Mouse (Mus musculus): ENCODE data around the gene Pigr.

Pigr gene

GRCm38 (mm10) chr1:130832230-130833149 lies 6.0 kb downstream of the Pigr start:
- DNase-seq = no peak

DNA sequence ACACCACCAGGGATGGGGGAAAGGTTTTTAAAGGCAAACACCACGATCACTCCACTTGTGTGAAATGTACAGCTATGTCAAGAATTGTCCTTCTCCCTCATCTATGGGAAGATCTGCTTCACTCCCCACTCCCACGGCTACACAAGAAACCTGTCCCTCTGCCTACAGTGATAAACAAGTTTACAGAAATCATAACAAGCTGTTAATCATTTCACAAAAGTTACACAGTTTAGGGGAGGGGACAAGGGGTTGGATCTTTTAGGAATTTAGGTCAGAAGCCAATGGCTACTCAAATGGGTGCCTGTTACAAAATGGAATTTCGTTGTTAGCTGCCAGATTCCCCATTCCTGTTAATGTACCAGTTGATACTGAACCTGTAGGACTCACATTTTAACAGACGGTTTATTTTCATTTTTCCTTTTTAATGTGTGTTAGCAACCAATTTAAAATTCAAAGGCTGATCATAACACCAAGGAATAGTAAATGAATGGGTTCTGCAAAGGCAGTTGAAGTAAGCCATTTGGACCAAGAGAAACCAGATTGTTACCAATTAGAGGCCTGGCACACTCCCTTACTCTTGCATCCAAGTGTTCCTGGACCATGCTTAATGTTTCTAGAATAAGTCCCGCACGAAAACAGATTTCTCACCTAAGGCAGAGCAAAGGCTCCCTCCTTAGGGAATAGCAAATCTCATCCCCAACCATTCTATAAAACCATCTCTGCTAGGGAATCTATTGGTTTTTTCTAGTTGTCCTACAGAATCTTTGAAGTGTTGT lies 8.9 kb downstream of the Pigr start:
- DNase-seq = no peak

- DNase-seq = peak; percentile 71
These were observed 11.8 kb downstream of the Pigr start for GRCm38 (mm10) chr1:130838288-130838687.

- DNase-seq = no peak
These were observed 14.3 kb downstream of the Pigr start for GRCm38 (mm10) chr1:130840599-130841379.

DNA sequence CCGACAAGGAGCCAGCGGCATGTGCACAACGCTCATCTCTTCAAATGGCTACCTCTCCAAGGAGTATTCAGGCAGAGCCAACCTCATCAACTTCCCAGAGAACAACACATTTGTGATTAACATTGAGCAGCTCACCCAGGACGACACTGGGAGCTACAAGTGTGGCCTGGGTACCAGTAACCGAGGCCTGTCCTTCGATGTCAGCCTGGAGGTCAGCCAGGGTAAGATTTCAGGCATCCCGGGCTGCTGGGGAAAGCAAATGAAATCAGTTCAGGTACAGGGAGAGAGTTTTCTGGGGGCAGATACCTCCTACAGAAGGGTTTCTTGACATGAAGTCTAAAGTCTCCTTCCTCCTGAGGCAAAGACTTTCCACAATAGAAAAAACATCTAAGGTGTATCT lies 15.1 kb downstream of the Pigr start:
- DNase-seq = no peak

GRCm38 (mm10) chr1:130844516-130844915 lies 18.0 kb downstream of the Pigr start:
- DNase-seq = no peak

GRCm38 (mm10) chr1:130849530-130850214 lies 23.2 kb downstream of the Pigr start:
- no peak for DNase-seq

DNA sequence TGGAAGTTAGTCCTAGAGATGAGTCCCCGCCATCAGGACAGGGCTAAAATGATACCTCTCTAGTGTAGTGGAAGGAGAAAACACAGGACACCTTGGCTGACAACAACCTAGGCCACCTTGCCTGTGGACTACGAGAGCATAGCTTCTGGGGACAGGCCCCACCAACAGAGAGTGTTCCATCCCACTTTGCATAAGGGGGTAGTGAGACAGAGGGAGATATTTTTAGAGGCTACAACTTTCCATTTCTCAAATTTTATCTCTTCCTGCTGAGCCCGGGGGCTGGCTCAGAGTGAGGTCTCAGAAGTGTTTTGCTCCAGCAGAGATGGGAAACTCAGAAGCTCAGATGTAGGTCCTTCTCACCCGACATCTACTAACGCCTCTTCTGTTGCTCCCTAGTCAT lies 23.9 kb downstream of the Pigr start:
- DNase-seq = no peak

- DNase-seq = no peak
These were observed 28.3 kb downstream of the Pigr start for GRCm38 (mm10) chr1:130854819-130855218.

DNA sequence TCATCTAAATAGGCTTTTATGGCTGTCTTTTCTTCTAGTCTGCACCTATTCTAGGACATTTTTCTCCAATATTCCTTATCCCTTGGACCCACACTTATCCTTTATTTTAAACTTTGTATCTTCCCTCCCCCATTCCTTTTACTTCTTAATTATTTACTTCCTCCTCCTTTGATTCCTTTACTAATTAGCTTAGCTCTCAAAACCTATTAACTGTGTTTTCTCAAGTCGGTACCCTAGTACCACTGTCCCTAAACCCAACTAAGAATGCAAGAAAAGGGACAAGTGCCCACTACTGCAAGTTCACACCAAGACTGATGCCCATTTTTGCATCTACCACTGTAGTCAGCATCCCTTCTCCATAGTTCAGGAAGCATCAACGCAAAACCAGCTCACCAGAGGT lies 29.2 kb downstream of the Pigr start:
- DNase-seq = no peak

- DNase-seq = no peak
These were observed 31.0 kb downstream of the Pigr start for GRCm38 (mm10) chr1:130857456-130857855.

DNA sequence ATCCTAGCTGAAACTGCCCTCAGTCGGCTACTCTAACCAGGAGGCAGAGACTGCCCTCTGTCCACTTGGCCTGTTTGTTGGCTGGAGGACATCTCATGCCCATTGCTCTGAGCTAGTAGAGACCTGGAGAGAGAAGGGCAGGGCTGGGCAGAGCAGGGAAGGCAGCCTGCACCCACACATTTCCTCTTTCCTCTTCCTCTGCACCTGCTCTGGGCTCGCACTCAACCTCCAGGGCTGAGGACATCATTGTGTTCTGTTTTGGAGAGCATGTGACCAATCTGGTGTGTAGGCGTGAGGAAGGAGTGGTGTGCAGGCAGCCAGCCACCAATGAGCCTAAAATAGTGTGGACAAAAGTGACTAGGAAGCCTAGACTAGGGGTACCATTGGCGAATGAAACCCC lies 37.8 kb downstream of the Pigr start:
- peak; percentile 51 for DNase-seq

DNA sequence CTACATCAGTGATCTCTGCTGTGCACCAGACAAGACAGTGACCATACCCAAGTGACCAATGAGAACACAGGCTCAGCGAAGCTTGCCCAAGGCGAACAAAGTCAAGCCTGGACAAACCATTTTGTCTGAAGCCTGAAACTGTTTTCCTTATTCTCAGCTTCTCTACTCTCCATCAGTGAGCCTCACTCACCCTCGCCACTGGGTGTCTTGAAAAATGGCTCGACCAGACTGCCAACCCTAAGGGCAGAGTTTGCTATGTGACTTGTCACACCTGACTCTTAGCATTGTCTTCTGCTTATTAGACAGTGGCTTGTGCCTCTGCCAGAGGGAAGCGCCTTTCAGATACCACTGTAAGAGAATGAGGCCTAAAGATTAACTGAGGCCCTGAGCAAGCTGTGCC lies 38.3 kb downstream of the Pigr start:
- DNase-seq = no peak

GRCm38 (mm10) chr1:130865541-130866221 lies 39.2 kb downstream of the Pigr start, which contains the start of gene Fcmr:
Fcmr (plus strand) TSS chr1:130865669.
- DNase-seq = no peak

DNA sequence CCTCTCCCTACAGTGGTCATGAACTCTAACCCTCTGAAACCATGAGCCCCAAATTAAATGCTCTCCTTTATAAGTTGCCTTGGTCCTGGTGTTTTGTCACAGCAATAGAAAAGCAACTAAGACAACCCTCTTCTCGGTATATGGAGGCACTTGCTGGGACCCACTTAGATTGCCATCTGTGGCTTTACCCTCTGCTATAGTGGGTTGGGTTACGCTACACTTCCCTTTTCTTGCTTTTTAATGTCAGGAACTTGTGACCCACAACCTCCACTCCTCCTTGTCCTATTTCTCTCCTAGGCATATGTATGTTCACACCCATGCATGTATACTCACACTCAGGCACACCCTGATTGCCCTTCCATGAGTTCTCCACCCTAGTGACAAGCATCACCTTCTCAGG lies 46.4 kb downstream of the Pigr start:
- no peak for DNase-seq

GRCm38 (mm10) chr1:130875139-130875538 lies 48.7 kb downstream of the Pigr start:
- DNase-seq = peak; percentile 25

DNA sequence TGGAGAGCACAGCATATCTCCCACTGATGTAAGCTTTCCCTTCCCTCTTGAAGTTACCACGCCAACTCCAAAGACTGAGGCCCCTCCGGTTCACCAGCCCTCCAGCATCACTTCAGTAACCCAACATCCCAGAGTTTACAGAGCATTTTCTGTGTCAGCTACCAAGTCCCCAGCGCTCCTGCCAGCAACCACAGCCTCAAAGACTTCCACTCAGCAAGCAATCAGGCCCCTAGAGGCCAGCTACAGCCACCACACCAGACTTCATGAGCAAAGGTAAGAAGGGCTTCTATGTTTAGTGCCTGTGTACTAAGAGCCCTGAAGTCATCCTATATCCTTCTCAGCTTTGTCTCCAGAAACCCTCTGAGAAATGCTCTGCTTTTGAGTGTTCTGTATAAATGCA lies 49.4 kb downstream of the Pigr start:
- DNase-seq = no peak

- peak; percentile 40 for DNase-seq
These were observed 50.5 kb downstream of the Pigr start for GRCm38 (mm10) chr1:130876931-130877509.

DNA sequence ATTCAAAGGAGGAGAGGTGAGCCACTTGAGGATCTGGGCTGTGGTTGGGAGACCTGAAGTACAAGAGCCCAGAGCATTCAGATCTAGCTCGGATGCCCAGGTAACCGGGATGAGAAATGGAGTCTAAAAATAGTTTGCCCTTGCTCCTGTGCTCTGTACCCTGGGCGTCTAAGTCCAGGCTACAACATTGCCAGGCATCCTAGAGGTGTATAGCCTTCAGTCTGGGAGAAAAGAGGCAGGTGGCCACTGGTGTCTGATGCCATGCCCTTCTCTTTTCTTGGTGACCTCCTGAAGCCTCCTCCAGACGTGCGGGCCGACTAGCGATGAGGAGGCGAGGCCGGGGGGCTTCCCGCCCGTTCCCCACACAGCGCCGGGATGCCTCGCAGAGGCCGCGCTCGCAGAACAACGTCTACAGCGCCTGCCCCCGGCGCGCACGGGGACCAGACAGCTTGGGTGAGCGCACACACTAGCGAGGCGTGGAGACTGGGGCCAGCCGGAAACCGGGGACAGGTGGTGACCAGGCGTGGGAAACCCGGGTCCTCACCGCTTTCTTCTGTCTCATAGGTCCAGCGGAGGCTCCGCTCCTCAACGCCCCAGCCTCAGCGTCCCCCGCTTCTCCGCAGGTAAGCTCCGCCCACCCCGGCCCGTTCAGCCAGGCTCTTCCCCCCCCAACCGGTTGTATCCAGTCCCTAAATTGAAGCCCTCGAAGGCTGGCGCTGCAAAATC lies 51.6 kb downstream of the Pigr start:
- peak; percentile 72 for DNase-seq

DNA sequence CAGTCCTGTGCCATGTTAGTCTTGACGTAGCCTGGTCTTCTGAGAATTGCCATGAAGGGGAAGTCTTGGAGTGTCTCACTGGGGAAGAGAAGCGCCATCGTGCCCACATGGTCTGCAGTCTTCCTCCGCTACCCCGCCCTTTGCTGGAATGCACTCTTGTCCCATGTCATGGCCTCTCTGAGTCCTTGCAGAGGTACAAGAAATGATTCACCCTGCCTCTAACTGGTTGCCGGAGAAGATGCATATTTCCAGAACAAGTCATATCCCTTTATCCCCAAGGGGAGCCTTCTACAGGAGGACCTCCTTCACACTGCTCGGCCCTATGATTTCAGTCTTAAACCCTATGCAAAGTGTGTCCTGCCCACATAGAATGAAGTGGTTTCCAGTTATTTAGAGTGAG lies 53.4 kb downstream of the Pigr start:
- DNase-seq = no peak

DNA sequence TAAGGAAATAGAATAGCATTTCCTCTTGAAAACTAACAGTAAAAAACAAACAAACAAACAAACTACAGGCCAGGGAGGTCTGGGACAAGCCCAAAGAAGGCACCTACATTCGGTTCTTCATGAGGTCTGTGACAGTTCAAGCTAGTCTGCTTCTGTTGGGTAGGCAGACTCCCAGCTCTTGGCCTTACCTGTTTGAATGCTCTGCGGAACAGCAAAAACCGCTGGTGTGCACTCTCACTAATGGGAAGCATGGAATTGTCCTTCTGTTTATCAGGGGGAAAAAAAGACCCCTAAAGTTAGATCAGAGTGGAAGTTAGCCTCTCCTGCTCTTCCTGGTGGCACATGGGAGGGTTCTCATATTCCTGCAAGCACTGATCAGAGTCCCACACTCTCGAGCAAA lies 56.7 kb downstream of the Pigr start:
- no peak for DNase-seq

All from thymus, postnatal 4 days (tissue).